Mouse (Mus musculus) bone marrow, adult 2 months (tissue): ENCODE measurements around the gene Gm14226. TPM values are rescaled to one million over a fixed set of nuclear protein-coding genes. Genes with fewer than 3 reads are reported as not detected.
"Not testable (repeated sequence)": the region's sequence is repeated elsewhere in the genome, so short reads cannot be mapped to it uniquely, and the experiment has no call there.

Experiments used
- H3K27ac ChIP-seq: fragments of 200-500 bp; 2 replicates; pipeline ENCODE4 v1.5.1; 2012; ENCODE audit warnings: low read depth, mild to moderate bottlenecking, control low read depth, inconsistent platforms, low read length; ENCODE audit not compliant: control insufficient read depth, poor library complexity, insufficient read depth
- H3K4me1 ChIP-seq: fragments of 200-500 bp; 2 replicates; pipeline ENCODE4 v1.6.1; 2011; ENCODE audit warnings: low read length; ENCODE audit not compliant: control insufficient read depth, insufficient read depth
- H3K4me3 ChIP-seq: fragments of 200-500 bp; replicated peaks from 2 replicates; pipeline ENCODE3; 2011; ENCODE audit warnings: mild to moderate bottlenecking, low read depth, low read length, control low read depth; ENCODE audit not compliant: control insufficient read depth
- CTCF ChIP-seq: fragments of 200-500 bp; IDR thresholded peaks from 2 replicates; pipeline ENCODE4 v1.5.1; 2011; ENCODE audit warnings: low read length, control low read depth; ENCODE audit not compliant: control insufficient read depth, insufficient read depth
- POLR2A ChIP-seq: fragments of 200-500 bp; IDR thresholded peaks from 2 replicates; pipeline ENCODE4 v1.6.1; 2011; ENCODE audit warnings: low read depth, mild to moderate bottlenecking, control low read depth, low read length, borderline replicate concordance; ENCODE audit not compliant: control insufficient read depth
- WGBS: fragments of 180-500 bp; shearing (Covaris S2); methylation state at CpG from one replicate; pipeline ENCODE4 v1.1.7; 2018; 5-methylcytosine and 5-hydroxymethylcytosine counted together
- polyA plus RNA-seq: library from polyadenylated mRNA; stranded (reverse); fragments of >200 nt; gene quantifications from 2 replicates; pipeline ENCODE4 v1.2.4, GENCODE M21; 2011; ENCODE audit warnings: low replicate concordance; ENCODE audit not compliant: missing spikeins, insufficient read depth, insufficient read length

Gene Gm14226
- polyA plus RNA-seq, 1 experiment: not detected

GRCm38 (mm10) chr2:155052681-155053080 is 34.6 kb downstream of the Gm14226 start:
- 78% methylated on average over 2 of the region's 2 CpGs for WGBS
- no peaks in the 10 kb centered on the region for H3K4me1 ChIP-seq
- no peak overlapping the region for H3K4me3 ChIP-seq
- no peak overlapping the region for H3K27ac ChIP-seq
- TF ChIP-seq CTCF (no peak), POLR2A (no peak)

- 69% methylated on average over 8 of the region's 8 CpGs for WGBS
- not testable (repeated sequence) for H3K4me3 ChIP-seq, H3K27ac ChIP-seq, H3K4me1 ChIP-seq
These were observed 35.4 kb downstream of the Gm14226 start for GRCm38 (mm10) chr2:155053512-155053911.

- no peak overlapping the region for H3K27ac ChIP-seq
These were observed 36.6 kb downstream of the Gm14226 start for GRCm38 (mm10) chr2:155054672-155055071.

GRCm38 (mm10) chr2:155056076-155056578 is 38.1 kb downstream of the Gm14226 start:
- H3K4me1 ChIP-seq: no peaks in the 10 kb centered on the region
- TF ChIP-seq CTCF (no peak), POLR2A (no peak)
- WGBS: 75% methylated on average over 5 of the region's 5 CpGs
- no peak overlapping the region for H3K4me3 ChIP-seq
- no peak overlapping the region for H3K27ac ChIP-seq

More at GRCm38 (mm10) chr2:155054672-155055071, 36.6 kb downstream of the Gm14226 start:
- WGBS: 74% methylated on average over 3 of the region's 3 CpGs
- no peak for TF ChIP-seq CTCF
- no peak for TF ChIP-seq POLR2A
- H3K4me3 ChIP-seq: no peak overlapping the region
- H3K4me1 ChIP-seq: no peaks in the 10 kb centered on the region

- Histone ChIP-seq H3K4me3 (no peak overlapping the region), H3K27ac (no peak overlapping the region), H3K4me1 (no peaks in the 10 kb centered on the region)
- 77% methylated on average over 1 of the region's 1 CpGs for WGBS
- TF ChIP-seq CTCF (no peak), POLR2A (no peak)
These were observed 39.3 kb downstream of the Gm14226 start for GRCm38 (mm10) chr2:155057361-155057760.

- 77% methylated on average over 9 of the region's 9 CpGs for WGBS
- Histone ChIP-seq H3K4me3 (no peak overlapping the region), H3K4me1 (peaks cover 3% of the 10 kb centered on the region), H3K27ac (no peak overlapping the region)
- no peak for TF ChIP-seq POLR2A
- no peak for TF ChIP-seq CTCF
These were observed 53.0 kb downstream of the Gm14226 start for GRCm38 (mm10) chr2:155071027-155071426.

GRCm38 (mm10) chr2:155072353-155073145 is 54.5 kb downstream of the Gm14226 start:
- Histone ChIP-seq H3K4me1 (peaks cover 3% of the 10 kb centered on the region), H3K27ac (no peak overlapping the region), H3K4me3 (no peak overlapping the region)
- TF ChIP-seq POLR2A: no peak
- no peak for TF ChIP-seq CTCF
- WGBS: 65% methylated on average over 8 of the region's 8 CpGs

- Histone ChIP-seq H3K4me3 (no peak overlapping the region), H3K27ac (no peak overlapping the region), H3K4me1 (peaks cover 3% of the 10 kb centered on the region)
- TF ChIP-seq CTCF (no peak), POLR2A (no peak)
- WGBS: 22% methylated on average over 3 of the region's 3 CpGs
These were observed 55.3 kb downstream of the Gm14226 start for GRCm38 (mm10) chr2:155073347-155073746.
